Mouse (Mus musculus) lung, postnatal 0 days (tissue): ENCODE measurements around the gene Prg2.

Source experiments
- CTCF ChIP-seq: IDR thresholded peaks from 2 replicates; pipeline ENCODE4 v1.5.1; 2016; ENCODE audit warnings: antibody characterized with exemption, mild to moderate bottlenecking
- EP300 ChIP-seq: IDR thresholded peaks from 2 replicates; pipeline ENCODE4 v1.6.1; 2016; ENCODE audit warnings: antibody characterized with exemption, mild to moderate bottlenecking, control low read depth

- no peak for TF ChIP-seq EP300
- TF ChIP-seq CTCF = no peak
Measured at GRCm38 (mm10) chr2:85012679-85013078, 32.4 kb downstream of the Prg2 start.
